Mouse (Mus musculus): ENCODE measurements around the gene Adam19. TPM values are rescaled to one million over a fixed set of nuclear protein-coding genes. Genes with fewer than 3 reads are reported as not detected.
"Not testable (repeated sequence)": the region's sequence is repeated elsewhere in the genome, so short reads cannot be mapped to it uniquely, and the experiment has no call there.

Adam19 gene
- polyA plus RNA-seq, 1 experiment from 2014 or later: 14.5 TPM

GRCm38 (mm10) chr11:46169908-46170307 lies 114.1 kb downstream of the Adam19 start:
- DNase-seq (ENCODE audit: low spot score): no peak
- no peaks in the 10 kb centered on the region for H3K9me3 ChIP-seq (ENCODE audit: control insufficient read depth, low read length)
- no peak overlapping the region for H3K4me2 ChIP-seq (replicated peaks)
- H3K27me3 ChIP-seq (ENCODE audit: control insufficient read depth, insufficient read depth, low read length): peaks cover 14% of the 10 kb centered on the region
- 26% methylated on average over 3 of the region's 3 CpGs for WGBS
- no peaks in the 10 kb centered on the region for H3K36me3 ChIP-seq (replicated peaks; ENCODE audit: control insufficient read depth, insufficient read depth)
- peaks cover 10% of the 10 kb centered on the region; the same call in 1 of the 2 replicates for H3K4me1 ChIP-seq (replicated peaks; ENCODE audit: control insufficient read depth, insufficient read depth, low read length)
- H3K27ac ChIP-seq: no peak overlapping the region
- no peak overlapping the region for H3K4me3 ChIP-seq (replicated peaks; ENCODE audit: low read length)
- no peak overlapping the region for H3K9ac ChIP-seq
- no peak for ATAC-seq (ENCODE audit: low FRiP score)

- 96% methylated on average over 9 of the region's 9 CpGs for WGBS
- H3K9me3 ChIP-seq (ENCODE audit: control insufficient read depth, low read length): no peaks in the 10 kb centered on the region
- H3K9ac ChIP-seq: no peak overlapping the region
These were observed 116.3 kb downstream of the Adam19 start for GRCm38 (mm10) chr11:46172128-46172527.

GRCm38 (mm10) chr11:46176155-46176554 lies 120.4 kb downstream of the Adam19 start:
- Histone ChIP-seq H3K4me1 (replicated peaks; ENCODE audit: control insufficient read depth, insufficient read depth, low read length) (no peaks in the 10 kb centered on the region), H3K9ac (no peak overlapping the region), H3K9me3 (ENCODE audit: control insufficient read depth, low read length) (no peaks in the 10 kb centered on the region), H3K27ac (no peak overlapping the region), H3K4me3 (replicated peaks; ENCODE audit: low read length) (no peak overlapping the region), H3K36me3 (replicated peaks; ENCODE audit: control insufficient read depth, insufficient read depth) (no peaks in the 10 kb centered on the region), H3K4me2 (replicated peaks) (no peak overlapping the region), H3K27me3 (ENCODE audit: control insufficient read depth, insufficient read depth, low read length) (no peaks in the 10 kb centered on the region)
- ATAC-seq (ENCODE audit: low FRiP score) (no peak), DNase-seq (ENCODE audit: low spot score) (no peak)
- 97% methylated on average over 6 of the region's 6 CpGs for WGBS

More at GRCm38 (mm10) chr11:46172128-46172527, 116.3 kb downstream of the Adam19 start:
- DNase-seq (ENCODE audit: low spot score) (no peak), ATAC-seq (ENCODE audit: low FRiP score) (no peak)
- no peaks in the 10 kb centered on the region for H3K36me3 ChIP-seq (replicated peaks; ENCODE audit: control insufficient read depth, insufficient read depth)
- H3K27ac ChIP-seq: no peak overlapping the region
- no peak overlapping the region for H3K4me2 ChIP-seq (replicated peaks)
- no peaks in the 10 kb centered on the region for H3K4me1 ChIP-seq (replicated peaks; ENCODE audit: control insufficient read depth, insufficient read depth, low read length)
- H3K27me3 ChIP-seq (ENCODE audit: control insufficient read depth, insufficient read depth, low read length): no peaks in the 10 kb centered on the region
- H3K4me3 ChIP-seq (replicated peaks; ENCODE audit: low read length): no peak overlapping the region

- Histone ChIP-seq H3K4me2 (replicated peaks) (no peak overlapping the region), H3K4me1 (replicated peaks; ENCODE audit: control insufficient read depth, insufficient read depth, low read length) (no peaks in the 10 kb centered on the region), H3K4me3 (replicated peaks; ENCODE audit: low read length) (no peak overlapping the region), H3K27me3 (ENCODE audit: control insufficient read depth, insufficient read depth, low read length) (no peaks in the 10 kb centered on the region), H3K9me3 (ENCODE audit: control insufficient read depth, low read length) (no peaks in the 10 kb centered on the region), H3K27ac (no peak overlapping the region), H3K9ac (no peak overlapping the region), H3K36me3 (replicated peaks; ENCODE audit: control insufficient read depth, insufficient read depth) (no peaks in the 10 kb centered on the region)
- WGBS: 77% methylated on average over 10 of the region's 10 CpGs
- ATAC-seq (ENCODE audit: low FRiP score) (no peak), DNase-seq (ENCODE audit: low spot score) (no peak)
These were observed 121.7 kb downstream of the Adam19 start for GRCm38 (mm10) chr11:46177246-46178043.

- not testable (repeated sequence) for H3K4me2 ChIP-seq (replicated peaks); H3K27me3 ChIP-seq (ENCODE audit: control insufficient read depth, insufficient read depth, low read length); H3K9me3 ChIP-seq (ENCODE audit: control insufficient read depth, low read length); H3K27ac ChIP-seq; H3K4me1 ChIP-seq (replicated peaks; ENCODE audit: control insufficient read depth, insufficient read depth, low read length); H3K36me3 ChIP-seq (replicated peaks; ENCODE audit: control insufficient read depth, insufficient read depth); H3K9ac ChIP-seq; ATAC-seq (ENCODE audit: low FRiP score); H3K4me3 ChIP-seq (replicated peaks; ENCODE audit: low read length); DNase-seq (ENCODE audit: low spot score)
- 96% methylated on average over 1 of the region's 1 CpGs for WGBS
These were observed 126.2 kb downstream of the Adam19 start for GRCm38 (mm10) chr11:46182031-46182430.

- H3K27me3 ChIP-seq (ENCODE audit: control insufficient read depth, insufficient read depth, low read length): no peaks in the 10 kb centered on the region
- no peaks in the 10 kb centered on the region for H3K4me1 ChIP-seq (replicated peaks; ENCODE audit: control insufficient read depth, insufficient read depth, low read length)
- 80% methylated on average over 3 of the region's 3 CpGs for WGBS
- H3K9me3 ChIP-seq (ENCODE audit: control insufficient read depth, low read length): no peaks in the 10 kb centered on the region
- no peak overlapping the region for H3K9ac ChIP-seq
- no peak overlapping the region; the same call in 1 of the 2 replicates for H3K27ac ChIP-seq
- DNase-seq (ENCODE audit: low spot score) (no peak), ATAC-seq (ENCODE audit: low FRiP score) (no peak)
- H3K4me3 ChIP-seq (replicated peaks; ENCODE audit: low read length): no peak overlapping the region
- no peaks in the 10 kb centered on the region for H3K36me3 ChIP-seq (replicated peaks; ENCODE audit: control insufficient read depth, insufficient read depth)
- H3K4me2 ChIP-seq (replicated peaks): no peak overlapping the region
These were observed 129.2 kb downstream of the Adam19 start for GRCm38 (mm10) chr11:46184946-46185345.

- DNase-seq (ENCODE audit: low spot score): no peak
- no peaks in the 10 kb centered on the region for H3K36me3 ChIP-seq (replicated peaks; ENCODE audit: control insufficient read depth, insufficient read depth)
- no peak for ATAC-seq (ENCODE audit: low FRiP score)
These were observed 129.7 kb downstream of the Adam19 start for GRCm38 (mm10) chr11:46185486-46185885.

GRCm38 (mm10) chr11:46188283-46188682 lies 132.5 kb downstream of the Adam19 start:
- H3K4me3 ChIP-seq (replicated peaks; ENCODE audit: low read length): no peak overlapping the region
- no peak for ATAC-seq (ENCODE audit: low FRiP score)
- no peaks in the 10 kb centered on the region for H3K4me1 ChIP-seq (replicated peaks; ENCODE audit: control insufficient read depth, insufficient read depth, low read length)
- no peak overlapping the region for H3K4me2 ChIP-seq (replicated peaks)
- no peak overlapping the region for H3K9ac ChIP-seq
- WGBS: 55% methylated on average over 2 of the region's 2 CpGs
- no peaks in the 10 kb centered on the region for H3K9me3 ChIP-seq (ENCODE audit: control insufficient read depth, low read length)
- DNase-seq (ENCODE audit: low spot score): no peak
- H3K36me3 ChIP-seq (replicated peaks; ENCODE audit: control insufficient read depth, insufficient read depth): peaks cover 6% of the 10 kb centered on the region
- H3K27me3 ChIP-seq (ENCODE audit: control insufficient read depth, insufficient read depth, low read length): no peaks in the 10 kb centered on the region
- H3K27ac ChIP-seq: no peak overlapping the region

More at GRCm38 (mm10) chr11:46185486-46185885, 129.7 kb downstream of the Adam19 start:
- 40% methylated on average over 4 of the region's 4 CpGs for WGBS
- Histone ChIP-seq H3K4me2 (replicated peaks) (no peak overlapping the region), H3K9me3 (ENCODE audit: control insufficient read depth, low read length) (no peaks in the 10 kb centered on the region), H3K27ac (no peak overlapping the region; the same call in 1 of the 2 replicates), H3K4me3 (replicated peaks; ENCODE audit: low read length) (no peak overlapping the region), H3K27me3 (ENCODE audit: control insufficient read depth, insufficient read depth, low read length) (no peaks in the 10 kb centered on the region), H3K9ac (no peak overlapping the region), H3K4me1 (replicated peaks; ENCODE audit: control insufficient read depth, insufficient read depth, low read length) (no peaks in the 10 kb centered on the region)

- 86% methylated on average over 4 of the region's 4 CpGs for WGBS
- peaks cover 62% of the 10 kb centered on the region for H3K36me3 ChIP-seq (replicated peaks; ENCODE audit: control insufficient read depth, insufficient read depth)
- H3K27me3 ChIP-seq (ENCODE audit: control insufficient read depth, insufficient read depth, low read length): no peaks in the 10 kb centered on the region
- H3K4me1 ChIP-seq (replicated peaks; ENCODE audit: control insufficient read depth, insufficient read depth, low read length): no peaks in the 10 kb centered on the region
- ATAC-seq (ENCODE audit: low FRiP score) (no peak), DNase-seq (ENCODE audit: low spot score) (no peak)
- no peak overlapping the region for H3K4me2 ChIP-seq (replicated peaks)
- H3K4me3 ChIP-seq (replicated peaks; ENCODE audit: low read length): no peak overlapping the region
- H3K27ac ChIP-seq: no peak overlapping the region
- no peaks in the 10 kb centered on the region for H3K9me3 ChIP-seq (ENCODE audit: control insufficient read depth, low read length)
- no peak overlapping the region for H3K9ac ChIP-seq
These were observed 138.4 kb downstream of the Adam19 start for GRCm38 (mm10) chr11:46194175-46194574.

All from hindbrain, embryonic 14.5 days (tissue).